Mouse (Mus musculus) small intestine, adult 2 months (tissue): ENCODE data around the gene Uhrf1bp1l.

Source experiments
- CTCF ChIP-seq: fragments of 200-500 bp; IDR thresholded peaks from 2 replicates; pipeline ENCODE4 v1.5.1; 2012; ENCODE audit warnings: low read depth, mild to moderate bottlenecking, control low read depth, inconsistent platforms, low read length, moderate library complexity, mixed read lengths; ENCODE audit not compliant: insufficient replicate concordance, insufficient read length; ENCODE audit errors: extremely low read depth
- POLR2A ChIP-seq: fragments of 200-500 bp; IDR thresholded peaks from 2 replicates; pipeline ENCODE4 v1.6.1; 2012; ENCODE audit warnings: low read depth, mild to moderate bottlenecking, control low read depth, inconsistent platforms, low read length, moderate library complexity

DNA sequence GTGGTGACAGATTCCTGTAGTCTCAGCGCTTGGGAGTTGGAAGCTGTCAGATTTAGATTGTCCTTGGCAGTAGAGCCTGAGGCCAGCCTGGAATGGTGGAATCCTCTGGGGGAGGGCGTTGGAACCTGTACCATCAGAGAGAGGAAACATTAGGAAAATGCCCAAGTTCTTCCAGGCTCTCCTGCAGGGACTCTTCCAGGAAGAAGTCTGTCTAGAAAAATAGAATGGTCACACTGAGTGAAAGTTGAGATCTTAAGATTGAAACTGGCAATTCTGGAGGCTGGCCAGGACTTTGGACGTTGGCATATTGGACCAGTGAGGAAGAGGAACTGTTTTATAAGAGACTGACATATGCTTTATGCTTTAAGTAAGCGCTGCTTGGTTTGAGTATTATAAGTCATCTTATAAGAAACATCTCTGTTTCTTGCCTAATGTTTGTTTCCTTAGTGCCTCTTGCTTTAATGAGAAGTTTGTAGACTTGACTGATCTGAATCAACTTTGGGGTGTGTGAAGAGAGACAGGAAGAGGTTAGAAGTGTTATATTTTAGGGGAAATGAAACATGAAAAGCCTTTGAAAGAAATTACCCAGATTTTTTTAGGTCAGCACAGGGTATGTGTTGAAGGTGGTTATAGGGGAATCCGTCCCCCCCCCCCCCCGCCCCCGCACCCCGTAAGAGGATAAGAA lies 2.6 kb downstream of the Uhrf1bp1l start:
- TF ChIP-seq CTCF (no peak), POLR2A (no peak)
